Mouse (Mus musculus): ENCODE measurements at regions not wholly inside any gene's neighbourhood (a gene's known extent, or its start where the extent isn't known, plus 50 kb on each side); places are given as distances from the start of the nearest gene placed in this dataset.

DNA sequence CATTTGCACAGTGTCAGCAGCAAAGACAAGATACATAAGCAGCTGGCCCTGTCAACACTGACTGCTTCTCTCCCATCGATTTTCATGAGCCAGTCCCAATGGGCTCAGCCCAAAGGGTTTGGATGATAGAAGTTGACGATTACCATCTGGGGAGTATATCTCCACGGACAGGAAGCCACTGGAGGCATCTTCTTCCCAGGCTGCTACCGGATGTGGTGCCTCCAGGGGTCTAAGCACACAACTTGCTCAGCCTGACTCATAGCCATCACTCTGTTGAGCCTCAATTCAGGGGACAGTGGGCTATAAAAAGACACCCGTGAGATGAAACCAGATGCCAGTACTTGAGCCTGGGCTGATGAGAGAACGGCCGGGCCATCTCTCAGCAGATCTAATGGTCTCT is 71.1 kb upstream of the Hif1a start:
- no peak for DNase-seq (ENCODE audit: low spot score)

- DNase-seq (ENCODE audit: low spot score), result no peak
These were observed 70.5 kb upstream of the Hif1a start for GRCm38 (mm10) chr12:73830551-73831203.

DNA sequence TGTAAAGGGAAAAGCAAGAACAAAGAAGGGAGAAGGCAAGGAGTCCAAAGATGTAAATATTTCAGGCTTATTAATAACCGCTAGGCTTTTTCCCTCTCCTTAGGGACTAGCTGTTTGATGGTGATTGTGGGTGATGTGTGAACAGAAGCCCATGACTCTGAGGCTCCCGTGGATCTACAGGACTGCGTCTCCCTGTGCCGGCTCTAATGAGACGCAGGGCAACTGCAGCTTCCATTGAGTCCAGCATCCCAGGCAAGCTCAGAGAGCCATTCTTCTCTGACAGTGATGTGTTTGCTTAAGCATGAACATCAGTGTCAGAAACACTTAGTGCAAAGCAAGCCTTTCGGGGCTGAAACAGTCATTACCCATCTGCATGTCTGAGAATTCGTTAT is 70.0 kb upstream of the Hif1a start:
- peak; percentile 22 for DNase-seq (ENCODE audit: low spot score)

DNA sequence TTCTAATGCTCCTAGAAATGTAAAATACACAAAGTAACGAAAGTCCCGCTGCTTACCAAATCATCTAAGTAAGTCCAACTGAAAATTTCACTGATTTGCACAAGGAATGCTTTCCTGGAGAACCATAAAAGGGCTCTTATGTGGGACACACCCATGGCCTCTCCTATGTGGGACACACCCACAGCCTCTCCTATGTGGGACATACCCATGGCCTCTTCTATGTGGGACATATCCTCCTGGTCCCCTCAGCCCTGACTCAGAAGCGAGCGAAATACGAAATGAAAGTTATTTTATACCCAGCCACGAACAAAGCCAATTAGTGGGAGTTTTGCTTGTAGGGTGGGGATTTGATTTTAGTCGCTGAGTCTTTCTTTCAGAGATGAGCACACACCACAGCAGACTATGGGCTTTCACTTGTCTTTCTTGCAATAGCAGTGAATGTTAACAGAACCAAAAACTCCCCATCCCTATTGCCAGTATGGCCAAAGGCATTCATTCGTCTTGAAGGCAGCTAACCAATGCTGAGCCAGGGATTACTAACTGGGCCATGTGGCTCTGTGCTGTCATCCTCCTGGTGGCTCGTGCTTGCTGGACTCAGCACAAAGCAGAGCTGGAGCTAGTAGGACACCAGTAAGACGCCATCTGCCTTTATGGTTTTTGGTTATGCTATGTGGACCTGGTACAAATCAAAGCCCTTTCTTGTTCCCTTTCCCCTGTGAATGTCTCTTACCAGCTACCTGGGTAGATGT is 69.4 kb upstream of the Hif1a start:
- DNase-seq (ENCODE audit: low spot score), result no peak

GRCm38 (mm10) chr12:73832789-73833188 is 68.4 kb upstream of the Hif1a start:
- no peak for DNase-seq (ENCODE audit: low spot score)

DNA sequence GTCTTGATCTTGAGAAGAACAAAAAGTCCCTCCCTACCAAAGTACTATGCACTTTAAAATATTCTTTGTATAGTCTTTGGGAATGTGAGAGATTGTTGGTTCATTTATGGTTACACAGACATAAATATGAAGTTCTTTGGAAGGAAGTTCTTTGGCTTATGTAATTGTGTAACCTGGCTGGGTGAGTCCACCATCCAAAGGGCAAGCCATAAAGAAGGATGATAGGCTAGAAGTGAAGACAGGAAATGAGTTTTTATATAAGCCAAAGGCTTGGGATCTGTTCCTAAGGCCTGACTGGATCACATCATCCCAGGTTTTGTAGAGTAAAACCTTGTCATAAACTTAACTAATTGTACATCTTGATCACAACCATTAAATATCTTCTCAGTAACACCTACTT is 65.0 kb upstream of the Hif1a start:
- no peak for DNase-seq (ENCODE audit: low spot score)

DNA sequence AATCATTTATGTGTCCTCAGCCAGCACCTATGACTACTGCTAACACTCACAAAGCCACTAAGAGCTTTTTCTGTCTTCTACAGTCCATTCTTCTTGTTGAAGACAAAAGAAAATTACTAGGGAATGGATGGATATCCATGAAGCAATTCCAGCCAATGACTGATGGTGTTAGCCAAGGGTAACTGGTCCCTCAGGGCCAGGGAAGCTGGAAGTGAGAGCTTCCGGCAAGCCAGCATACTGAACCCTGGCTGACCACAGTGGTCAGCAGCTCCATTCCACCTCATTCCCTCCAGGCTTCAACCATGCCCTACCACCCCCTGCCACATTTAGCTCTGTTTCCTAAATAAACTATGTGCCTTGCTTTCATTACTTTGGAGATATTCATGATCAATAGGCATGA is 64.1 kb upstream of the Hif1a start:
- DNase-seq (ENCODE audit: low spot score), result no peak

GRCm38 (mm10) chr12:73837921-73838320 is 63.3 kb upstream of the Hif1a start:
- DNase-seq (ENCODE audit: low spot score), result no peak

- DNase-seq (ENCODE audit: low spot score), result no peak
These were observed 62.8 kb upstream of the Hif1a start for GRCm38 (mm10) chr12:73838330-73838729.

DNA sequence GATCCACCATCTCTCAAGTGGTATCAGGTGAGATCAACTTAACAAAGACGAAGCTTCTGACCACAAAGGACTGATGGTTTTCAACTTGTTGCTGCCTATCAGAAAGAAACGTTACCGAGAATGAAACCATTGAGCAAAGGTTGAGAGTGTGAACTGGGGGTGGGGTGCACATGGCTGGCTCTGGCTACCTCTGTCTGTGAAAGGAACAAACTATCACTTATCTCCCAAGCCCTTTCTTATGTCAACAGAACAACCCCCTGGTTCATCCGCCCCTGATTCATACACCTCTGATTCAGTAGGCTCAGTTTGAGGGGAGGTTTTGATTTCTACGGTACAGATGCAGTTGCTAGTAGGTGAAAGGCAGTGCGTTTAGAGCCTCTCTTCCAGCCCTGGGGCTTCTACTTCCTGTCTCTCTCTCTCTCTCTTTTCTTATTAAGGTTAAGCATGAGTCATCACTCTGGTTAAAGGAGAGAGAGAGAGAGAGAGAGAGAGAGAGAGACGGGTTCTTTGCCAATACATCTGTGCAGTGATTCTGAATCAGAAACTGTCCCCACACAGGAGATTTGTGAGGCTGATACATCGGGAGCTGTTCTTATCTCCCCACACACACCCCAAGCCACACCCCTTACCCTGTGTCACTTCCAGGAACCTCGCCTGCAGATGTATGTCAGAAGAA is 59.0 kb upstream of the Hif1a start:
- no peak for DNase-seq (ENCODE audit: low spot score)

DNA sequence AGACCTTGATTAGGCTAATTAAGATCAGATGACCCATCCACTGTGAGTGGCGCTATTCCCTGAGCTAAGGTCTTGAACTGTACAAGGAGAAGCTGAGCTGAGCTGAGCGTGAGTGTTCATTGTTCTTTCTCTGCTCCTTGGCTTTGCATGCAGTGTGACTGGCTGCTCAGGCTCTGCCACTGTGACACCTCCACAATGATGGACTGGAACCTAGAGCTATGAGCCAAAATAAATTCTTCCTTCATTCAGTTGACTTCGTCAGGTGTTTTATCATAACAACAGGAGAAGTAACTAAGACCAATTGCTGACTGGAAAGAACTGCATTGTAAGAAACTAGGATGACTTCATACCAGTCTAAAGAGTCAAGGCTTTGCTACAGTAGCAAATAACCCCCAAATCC is 56.4 kb upstream of the Hif1a start:
- DNase-seq (ENCODE audit: low spot score), result no peak

DNA sequence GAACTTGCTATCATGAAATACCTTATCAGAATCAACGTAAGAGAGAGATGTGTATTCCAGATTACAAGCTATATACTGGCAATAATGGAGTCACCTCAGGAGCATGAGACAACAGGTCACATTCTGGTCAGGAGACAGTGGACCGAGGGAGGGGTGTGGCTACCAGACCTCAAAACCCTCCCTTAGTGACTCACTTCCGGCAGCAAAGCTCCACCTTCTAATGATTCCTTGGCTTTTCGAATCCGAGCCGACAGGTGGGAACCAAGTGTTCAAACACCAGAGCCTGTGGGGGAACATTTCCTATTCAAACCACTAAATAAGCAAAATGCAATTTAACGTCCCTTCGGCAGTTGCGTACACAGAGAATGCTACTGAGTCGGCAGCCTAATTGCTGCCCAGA is 54.5 kb upstream of the Hif1a start:
- DNase-seq (ENCODE audit: low spot score), result no peak

DNA sequence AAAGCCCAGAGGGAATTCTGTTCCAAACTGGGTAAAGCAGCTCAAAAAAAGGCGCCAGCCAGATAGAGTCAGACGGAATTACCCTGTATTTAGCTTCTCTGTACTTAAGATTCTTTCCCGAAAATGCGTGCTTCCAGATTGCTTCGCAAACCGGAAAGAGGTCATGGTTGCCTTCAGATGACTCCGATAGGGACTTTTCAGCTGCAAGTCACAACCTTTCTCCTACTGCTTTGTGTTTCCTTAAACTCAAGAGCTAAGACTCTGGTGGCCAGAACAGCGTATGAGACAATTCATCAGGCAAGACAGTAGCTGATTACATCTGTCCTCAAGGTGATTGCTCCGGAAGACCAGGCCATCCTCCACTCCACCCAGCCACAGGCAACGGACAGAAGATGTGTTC is 53.8 kb upstream of the Hif1a start:
- DNase-seq (ENCODE audit: low spot score), result no peak

- no peak for DNase-seq (ENCODE audit: low spot score)
These were observed 50.3 kb upstream of the Hif1a start for GRCm38 (mm10) chr12:73850831-73851230.
